Mouse (Mus musculus) kidney, postnatal 10 days (tissue): ENCODE results near the gene Rnf152.

Source experiments
- DNase-seq: peaks from one replicate; pipeline ENCODE4 v3.0.0; 2021; ENCODE audit warnings: mixed read lengths

Gene Rnf152

DNA sequence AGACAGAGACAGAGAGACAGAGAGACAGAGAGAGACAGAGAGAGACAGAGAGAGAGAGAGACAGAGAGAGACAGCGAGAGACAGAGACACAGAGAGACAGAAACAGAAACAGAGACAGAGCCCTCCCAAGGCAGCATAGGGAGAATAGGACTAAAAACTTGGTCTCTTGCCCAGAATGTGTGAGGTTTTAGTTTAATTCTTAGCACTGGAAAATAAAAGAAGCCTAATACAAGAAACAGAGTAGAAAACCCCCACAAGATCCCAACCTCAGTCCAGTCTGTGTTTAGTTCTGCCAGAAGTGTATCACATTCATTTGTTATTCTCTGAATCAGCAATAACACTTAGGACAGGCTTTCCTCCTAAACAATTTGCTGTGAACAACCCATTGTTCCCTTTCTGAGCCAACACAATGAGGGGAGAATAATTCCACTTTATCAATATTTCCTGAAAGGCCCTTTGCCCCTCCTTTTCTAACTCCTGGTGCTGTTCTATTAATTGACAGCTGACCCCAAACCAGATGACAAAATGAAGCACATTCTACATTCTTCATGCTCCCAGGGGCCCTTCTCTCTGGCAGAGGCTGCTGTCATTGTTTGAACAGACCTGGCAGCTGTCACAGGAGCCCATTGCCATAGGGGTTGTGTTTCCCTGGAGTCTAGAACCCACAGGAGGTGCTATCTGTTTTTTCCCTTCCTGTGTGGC is 44.5 kb downstream of the Rnf152 start:
- no peak for DNase-seq

DNA sequence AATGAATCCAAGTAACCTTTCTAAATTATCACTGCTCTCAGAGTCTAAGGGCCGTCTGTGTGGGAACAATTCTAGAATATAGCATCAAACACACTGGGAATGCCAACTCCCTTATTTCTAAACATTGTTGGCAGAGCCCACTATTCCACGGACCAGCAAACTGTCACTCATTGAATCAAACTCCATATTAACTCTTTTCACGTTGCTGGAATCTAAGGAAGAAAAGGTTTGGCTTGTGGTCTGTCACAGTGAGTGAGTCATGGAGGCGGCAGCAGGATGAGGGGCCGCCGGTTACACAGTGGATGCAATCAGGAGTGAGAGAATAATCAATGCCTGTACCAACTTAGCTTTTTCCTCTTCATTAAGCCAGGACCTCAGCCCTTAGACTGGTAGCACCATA is 54.3 kb downstream of the Rnf152 start:
- no peak for DNase-seq

DNA sequence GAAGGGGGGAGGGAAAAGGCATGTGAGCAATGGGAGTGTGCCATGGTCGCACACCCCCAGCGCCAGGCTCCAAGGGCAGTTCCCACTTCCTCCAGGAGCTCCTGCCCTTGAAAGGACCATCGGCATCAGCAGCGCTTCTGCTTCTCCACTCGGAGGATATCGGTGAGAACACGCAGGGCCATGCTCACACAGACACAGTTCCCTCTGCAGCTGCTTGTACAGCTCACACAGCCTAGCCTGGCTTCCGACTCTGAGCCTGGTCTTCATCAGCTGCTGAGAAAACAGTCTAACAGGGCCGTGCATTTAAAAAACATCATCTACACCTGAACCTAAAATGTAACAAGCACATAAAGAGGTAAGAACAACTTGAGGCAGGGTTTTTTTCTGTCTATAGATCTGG is 54.7 kb downstream of the Rnf152 start:
- peak; percentile 26 for DNase-seq

DNA sequence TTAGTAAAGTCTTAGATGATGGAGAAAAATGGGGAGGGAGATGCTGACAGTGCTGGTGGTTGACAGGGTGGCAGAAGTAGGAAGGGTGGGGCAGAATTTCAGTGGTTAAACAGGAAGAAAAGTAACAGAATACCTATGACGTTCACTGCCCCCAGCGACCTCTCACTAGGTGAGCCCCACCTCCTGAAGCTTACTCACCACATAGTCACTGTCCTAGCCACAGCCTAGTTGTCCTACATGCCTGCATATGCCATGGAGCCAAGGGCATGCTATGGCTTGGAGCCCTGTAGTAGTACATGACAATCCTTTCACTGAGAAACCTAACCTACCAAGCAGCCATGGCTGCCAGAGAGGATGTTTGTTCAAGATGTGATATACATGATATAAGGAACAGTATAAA is 64.7 kb downstream of the Rnf152 start:
- no peak for DNase-seq

DNA sequence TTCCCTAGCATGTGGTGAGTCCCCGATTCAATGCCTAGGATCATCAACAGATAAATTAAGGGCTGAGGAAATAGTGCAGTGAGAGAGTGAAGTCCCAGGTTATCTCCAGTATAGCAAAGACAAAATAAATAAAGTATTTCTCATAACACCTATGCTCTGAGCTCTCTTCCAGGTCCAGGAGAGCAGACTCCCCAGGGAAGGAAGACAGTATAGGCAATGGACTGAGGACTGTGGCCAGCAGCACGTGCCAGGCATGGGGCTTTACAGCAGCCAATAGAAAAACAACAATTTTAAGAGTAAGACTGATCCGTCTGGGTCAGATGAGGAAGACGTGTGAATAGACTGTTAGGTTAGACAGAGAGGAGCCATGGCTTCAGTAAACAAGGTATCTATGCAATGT is 69.0 kb downstream of the Rnf152 start:
- no peak for DNase-seq

DNA sequence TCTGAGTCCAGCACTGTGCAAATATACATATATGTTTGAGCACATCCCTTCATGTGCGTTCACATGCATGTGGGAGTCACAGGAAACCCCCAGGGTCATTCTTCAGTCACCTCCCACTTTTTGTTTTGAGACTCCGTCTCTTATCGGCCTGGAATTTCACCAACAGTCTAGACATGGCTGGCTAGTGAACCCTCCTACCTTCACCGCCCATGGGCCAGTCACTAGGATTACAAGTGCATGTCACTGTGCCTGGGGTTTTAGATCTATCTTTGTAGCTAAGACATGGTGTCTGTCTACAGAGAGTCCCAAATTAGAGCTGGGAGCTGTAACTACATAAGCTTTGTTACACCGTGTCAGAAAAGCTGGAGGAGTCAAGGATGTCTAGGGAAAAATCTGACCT is 69.6 kb downstream of the Rnf152 start:
- no peak for DNase-seq

DNA sequence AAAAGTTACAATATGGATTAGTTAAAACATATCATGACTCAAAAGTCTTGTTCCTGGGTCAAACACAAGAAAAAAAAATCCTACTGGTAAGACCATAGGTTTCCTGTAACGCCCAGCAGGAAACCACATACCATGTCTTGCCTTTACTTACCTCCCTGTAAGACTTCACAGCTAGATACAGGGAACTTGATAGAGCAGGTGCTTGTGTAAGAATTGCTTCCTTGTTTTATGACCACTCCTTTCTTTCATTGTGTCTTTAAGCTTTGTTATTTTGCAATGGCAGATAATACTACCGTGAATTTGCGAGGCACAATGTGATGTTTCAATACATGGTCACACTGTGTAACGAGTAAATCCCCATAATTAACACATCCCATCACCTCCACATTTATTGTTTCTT is 71.5 kb downstream of the Rnf152 start:
- no peak for DNase-seq

DNA sequence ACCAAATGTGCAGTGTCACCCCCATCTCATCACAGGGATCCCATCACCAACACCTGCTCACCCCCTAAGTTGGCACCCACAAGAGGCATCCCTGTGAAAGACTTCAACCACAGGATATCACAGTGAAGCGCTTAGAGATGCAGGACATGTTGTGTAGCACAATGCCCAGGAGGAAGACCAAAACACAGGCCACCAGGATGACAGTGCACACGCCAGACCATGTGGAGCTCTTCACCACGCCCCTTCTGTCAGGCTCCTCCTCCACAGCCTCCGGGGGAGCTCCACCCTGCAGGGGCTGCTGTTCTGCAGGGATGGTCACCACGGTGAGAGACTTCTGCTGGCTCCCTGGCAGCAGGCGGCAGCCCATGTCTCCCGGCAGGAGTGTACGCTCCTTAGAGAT is 72.4 kb downstream of the Rnf152 start:
- DNase-seq: no peak

DNA sequence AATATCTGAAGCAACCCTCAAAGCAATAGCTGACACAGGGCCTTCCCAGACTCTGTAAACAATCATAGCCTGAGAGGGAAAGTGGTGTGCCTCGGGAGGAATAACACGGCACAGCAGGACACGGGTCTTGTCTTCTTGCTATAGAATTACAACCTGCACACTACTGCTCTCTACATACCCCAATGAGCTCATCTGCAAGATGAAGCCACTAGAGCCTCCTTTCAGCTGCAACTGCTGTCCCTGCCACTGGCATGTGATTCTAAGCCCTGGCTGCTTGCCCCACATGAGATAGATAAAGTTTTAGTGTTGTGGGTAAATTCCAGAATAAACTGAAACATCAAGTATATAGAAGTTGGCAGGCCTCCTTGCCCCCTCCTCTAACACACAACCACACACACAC is 75.2 kb downstream of the Rnf152 start:
- DNase-seq: no peak

DNA sequence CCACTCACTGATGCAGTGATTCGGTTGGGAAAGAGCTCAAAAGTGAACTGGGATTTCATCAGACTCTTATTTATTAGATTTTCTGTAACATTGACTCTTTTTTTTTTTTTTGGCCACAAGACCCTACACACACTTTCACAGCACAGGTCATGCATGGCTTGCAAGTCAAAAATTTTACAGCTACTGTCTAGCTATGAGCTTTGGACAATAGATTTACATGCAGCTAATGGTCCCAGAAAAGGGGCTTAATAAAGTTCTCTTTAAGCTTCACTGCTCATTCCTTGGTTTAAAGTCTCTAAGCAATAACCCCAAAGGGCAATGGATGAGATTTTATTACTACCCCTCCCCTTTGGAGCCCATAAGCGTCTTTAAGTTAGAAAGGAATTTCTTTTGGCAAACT is 76.3 kb downstream of the Rnf152 start:
- DNase-seq: no peak

DNA sequence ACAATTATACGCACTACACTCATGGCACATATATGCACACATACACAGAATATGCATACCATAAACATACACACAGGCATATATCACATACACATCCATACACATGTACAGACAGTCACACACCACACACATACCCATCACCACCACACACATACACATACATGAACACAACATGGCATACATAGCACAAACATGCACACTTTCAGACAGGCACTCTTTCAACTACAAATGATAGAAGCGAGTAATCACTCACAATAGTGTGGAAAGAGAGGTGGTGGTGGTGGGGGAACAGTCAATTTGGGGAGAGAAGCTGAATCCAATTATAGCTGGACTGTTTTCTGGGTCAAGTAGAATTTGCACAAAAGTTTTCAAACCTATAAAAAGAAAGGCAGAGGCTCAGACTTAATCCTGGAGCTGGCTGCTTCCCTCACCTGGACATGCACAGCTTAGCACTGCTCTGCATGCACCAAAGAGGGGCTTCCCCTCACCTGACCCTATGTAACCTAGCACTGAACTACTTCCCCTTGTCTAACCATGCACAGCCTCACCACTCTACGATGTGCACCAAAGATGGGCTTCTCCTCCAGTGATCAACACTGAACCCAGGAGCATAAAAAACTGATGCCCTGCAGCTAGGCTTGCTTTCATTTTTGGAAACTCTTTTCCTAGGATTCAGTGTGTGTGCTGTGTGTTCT is 81.9 kb downstream of the Rnf152 start:
- DNase-seq: no peak

DNA sequence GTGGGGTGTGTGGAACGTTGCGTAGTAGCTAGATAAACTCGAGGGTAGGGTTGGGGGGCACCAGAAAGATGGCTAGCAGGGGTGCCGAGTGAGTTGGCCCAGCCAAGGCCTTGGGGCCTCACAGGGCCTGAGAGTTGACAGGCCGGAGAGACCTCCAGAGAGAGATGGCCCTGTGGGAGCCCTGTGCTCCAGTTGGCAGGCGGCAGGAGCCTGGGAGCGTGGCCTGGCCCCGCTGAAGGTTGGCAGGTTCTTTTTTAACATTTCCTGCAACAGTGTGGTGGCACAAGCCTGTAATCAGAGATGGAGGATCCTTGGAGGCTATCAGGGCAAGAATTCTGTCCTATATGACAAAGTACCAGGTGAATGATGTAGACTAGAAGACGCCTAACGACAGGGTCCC is 85.4 kb downstream of the Rnf152 start:
- no peak for DNase-seq

DNA sequence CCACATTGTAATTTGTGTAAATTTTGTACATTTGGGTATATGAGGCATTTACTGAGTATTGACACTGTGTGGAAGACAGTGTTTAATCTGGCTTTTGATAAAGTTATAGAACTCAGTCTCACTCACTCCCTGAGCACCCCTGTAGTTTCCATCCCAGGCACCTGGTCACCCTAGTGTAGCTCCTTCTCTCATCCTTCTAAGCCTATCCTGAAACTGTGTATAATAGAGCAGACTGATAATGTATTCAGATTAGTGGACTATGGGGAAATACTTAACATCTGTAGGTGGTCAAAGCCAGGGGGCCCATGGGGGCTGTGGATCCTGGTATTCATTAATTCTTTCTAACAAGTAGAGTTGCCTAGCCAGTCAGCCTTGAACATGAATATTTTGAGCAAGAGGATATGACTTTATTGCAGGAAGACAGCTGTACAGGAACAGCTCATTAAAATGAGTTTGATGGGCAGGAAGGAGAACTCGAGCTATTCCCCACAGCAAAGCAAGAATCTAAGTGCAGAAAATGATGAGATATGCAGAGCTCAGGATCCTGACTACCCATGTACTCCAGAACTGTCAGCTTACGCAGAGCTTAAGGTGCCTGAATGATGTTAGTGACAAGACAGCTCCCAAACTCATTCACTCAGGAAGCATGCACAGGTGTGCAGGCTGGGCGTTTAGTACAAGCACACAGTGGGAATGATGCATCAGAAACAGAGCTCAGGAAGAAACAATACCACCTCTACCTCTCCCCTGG is 93.1 kb downstream of the Rnf152 start:
- no peak for DNase-seq

DNA sequence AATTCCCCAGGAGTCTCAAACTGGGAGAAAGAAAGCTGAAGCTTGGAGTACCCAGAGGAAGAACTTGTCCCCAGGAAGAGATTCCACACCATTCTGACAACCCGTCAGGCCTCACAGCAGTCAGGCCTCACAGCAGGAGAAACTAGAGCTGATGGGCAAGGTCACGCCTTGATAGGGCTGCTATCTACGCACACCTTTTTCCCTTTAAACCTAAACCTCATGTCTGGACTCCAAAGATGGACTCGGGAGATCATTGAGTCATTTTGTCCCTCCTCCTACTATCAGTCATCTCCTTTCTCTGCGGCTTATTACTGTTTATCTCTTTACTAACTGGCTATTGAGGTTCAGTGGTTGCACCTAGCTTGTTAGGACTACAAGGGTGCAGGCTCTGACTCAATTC is 96.3 kb downstream of the Rnf152 start:
- DNase-seq: no peak

DNA sequence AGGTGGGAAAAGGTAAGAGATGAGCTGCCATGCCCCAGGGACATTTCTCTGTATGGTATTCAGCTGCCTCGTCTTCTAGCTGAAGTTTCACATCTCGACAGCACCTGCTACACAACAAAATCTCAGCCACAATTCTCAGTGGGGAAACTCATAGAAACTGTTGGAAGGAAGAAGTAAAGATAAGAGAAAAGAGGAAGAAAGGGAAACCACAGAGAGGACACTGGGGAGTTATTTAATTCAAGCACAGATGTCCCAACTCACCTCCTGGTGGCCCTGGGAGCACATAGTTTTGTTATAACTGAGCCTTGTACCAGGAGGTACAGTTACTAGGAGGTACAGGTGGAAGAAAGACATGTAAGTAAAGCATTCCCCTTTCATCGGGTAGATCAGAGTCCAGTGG is 99.3 kb downstream of the Rnf152 start:
- DNase-seq: no peak

DNA sequence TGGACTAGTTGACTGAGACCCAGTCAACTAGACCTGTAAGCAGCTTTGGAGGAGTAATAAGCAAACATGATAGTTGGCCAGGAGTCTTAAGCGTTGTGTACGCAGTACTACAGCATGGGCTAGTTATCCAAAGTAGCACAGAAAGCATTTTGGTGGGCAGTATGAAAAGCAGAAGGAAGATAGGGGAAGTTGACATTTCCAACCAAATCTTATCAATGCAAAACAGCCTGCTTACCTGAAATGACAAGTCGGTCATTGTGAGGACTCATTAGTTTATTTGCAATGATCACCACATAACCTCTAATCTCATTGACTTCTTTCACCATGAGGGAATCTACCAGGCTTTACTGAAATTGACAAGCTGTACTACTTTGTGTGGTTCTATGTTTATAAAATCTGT is 107.3 kb downstream of the Rnf152 start:
- DNase-seq: no peak

DNA sequence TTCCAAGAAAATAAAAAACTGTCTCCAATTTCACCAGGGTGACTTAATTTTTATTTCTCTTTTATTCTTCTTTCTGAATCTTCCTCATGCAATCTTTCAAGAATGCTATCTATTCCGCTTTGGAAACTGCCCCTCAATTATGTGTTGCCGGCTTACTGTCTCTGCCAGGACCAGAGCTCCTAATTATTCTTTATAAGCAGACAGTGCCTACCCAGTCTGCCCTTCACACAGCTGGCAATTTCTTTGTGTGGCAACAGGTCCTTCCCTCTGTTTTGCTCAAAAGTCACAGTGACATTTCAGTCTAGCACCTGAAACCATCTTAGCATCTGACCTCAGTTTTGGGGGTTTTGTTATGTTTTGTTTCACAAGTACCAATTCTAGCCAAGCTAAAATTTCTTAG is 109.9 kb downstream of the Rnf152 start:
- DNase-seq: no peak

DNA sequence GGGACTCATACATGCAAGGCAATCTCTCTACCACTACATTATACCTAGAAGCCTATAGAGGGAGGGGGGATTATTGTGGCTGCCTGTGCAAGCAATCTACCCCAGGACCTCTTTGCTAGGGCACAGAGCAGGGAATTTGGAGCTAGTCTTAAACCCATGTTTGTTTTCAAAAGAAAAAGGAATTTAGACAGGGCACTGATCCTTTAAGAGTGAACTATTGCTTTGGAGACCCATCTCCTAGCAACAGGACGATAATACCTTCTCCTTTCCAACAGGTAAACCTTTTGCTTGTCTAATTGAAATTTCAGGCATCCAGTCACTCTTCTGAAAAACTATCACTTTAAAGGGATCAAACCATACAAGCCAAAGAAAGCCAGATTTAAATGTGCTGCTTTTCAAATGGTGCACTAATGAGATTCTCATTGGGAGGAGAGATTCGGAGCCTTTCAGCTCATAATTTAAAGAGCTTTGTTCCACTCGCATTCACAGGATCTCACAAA is 110.4 kb downstream of the Rnf152 start:
- no peak for DNase-seq

DNA sequence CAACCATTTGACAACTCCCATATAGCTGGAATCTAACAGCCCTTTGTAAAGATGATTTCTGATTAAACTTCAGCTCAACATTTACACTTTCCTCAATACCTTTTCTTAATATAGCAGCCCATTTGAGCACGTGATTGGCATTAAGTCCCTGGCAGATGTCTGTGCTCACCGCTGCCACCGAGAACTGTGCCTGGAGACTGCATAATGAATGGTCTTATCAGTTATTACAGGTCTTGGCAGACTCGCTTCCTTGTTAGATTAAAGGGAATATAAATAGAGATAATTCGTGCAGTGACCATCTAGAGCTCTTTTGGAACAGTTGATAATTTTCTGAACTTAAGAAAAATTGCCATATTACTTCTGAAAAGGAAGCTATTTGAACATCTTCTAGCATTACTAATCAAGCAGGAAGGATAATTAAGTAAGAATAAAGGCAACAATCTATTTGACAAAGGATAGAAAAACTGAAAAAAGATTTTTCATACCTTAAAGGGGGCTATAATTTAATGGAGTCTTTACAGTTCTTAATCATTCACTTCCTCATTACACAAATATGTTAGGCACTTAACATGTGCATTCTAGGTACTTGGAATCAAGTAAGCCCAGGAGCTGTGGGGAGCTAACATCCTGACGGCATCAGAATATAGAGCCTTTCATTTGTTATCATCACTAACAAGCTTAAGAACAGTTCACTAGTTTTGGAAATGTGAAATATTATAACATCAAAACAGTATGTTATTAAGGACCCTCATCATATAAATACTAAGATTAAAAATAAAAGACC is 113.0 kb downstream of the Rnf152 start:
- no peak for DNase-seq

DNA sequence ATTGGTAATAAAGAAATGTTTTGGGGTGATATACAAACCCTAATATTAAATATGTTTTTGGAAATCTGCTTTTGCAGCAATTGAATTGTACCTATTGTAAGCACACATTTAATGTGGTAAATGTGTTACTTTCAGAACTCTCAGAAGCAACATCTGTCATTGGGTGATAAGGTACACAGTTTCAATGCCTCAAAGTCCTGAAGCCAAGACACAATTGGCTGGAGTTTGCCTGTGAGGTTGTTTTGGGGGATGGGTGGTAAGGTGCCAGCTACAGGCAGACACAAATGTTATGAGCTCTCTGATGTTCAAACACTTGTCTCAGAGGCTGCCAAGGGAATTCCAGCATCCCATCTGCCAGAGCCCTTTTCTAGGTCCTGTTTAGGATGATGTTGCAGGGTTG is 116.3 kb downstream of the Rnf152 start:
- DNase-seq: no peak
